Mouse (Mus musculus): ENCODE data around the gene Gm3776. TPM values are rescaled to one million over a fixed set of nuclear protein-coding genes. Genes with fewer than 3 reads are reported as not detected.
A peak's percentile ranks its signal among the peaks of the same experiment; 100 is the strongest.
"Not testable (repeated sequence)": the region's sequence is repeated elsewhere in the genome, so short reads cannot be mapped to it uniquely, and the experiment has no call there.

Gene Gm3776
- 1 to 10 TPM; 1.0 to 1.2 TPM for total RNA-seq (2021)

- DNase-seq; intact Hi-C loops (cut with DNase I): not testable (repeated sequence)
These were observed at the start of gene Gm3776 for GRCm38 (mm10) chr9:78256914-78257313. Gene Gm3776, plus strand, starts transcription at chr9:78257129.

GRCm38 (mm10) chr9:78208956-78209355 lies 48.0 kb upstream of the Gm3776 start:
- intact Hi-C loops (cut with DNase I) = no loop called here
- no peak for DNase-seq

- intact Hi-C loops (cut with DNase I) = no loop called here
These were observed 46.9 kb upstream of the Gm3776 start for GRCm38 (mm10) chr9:78210079-78210478.

GRCm38 (mm10) chr9:78210821-78211220 lies 46.1 kb upstream of the Gm3776 start:
- intact Hi-C loops (cut with DNase I) = no loop called here
- no peak for DNase-seq

More at GRCm38 (mm10) chr9:78210079-78210478, 46.9 kb upstream of the Gm3776 start:
- DNase-seq = no peak

- intact Hi-C loops (cut with DNase I) = no loop called here
- no peak for DNase-seq
These were observed 45.4 kb upstream of the Gm3776 start for GRCm38 (mm10) chr9:78211521-78211920.

- intact Hi-C loops (cut with DNase I) = no loop called here
- DNase-seq = peak in 1 of 2 experiments; percentile 25
These were observed 44.4 kb upstream of the Gm3776 start for GRCm38 (mm10) chr9:78212341-78213049.

GRCm38 (mm10) chr9:78217074-78217473 lies 39.9 kb upstream of the Gm3776 start:
- no peak for DNase-seq
- intact Hi-C loops (cut with DNase I) = no loop called here

- intact Hi-C loops (cut with DNase I) = no loop called here
- no peak for DNase-seq
These were observed 34.3 kb upstream of the Gm3776 start for GRCm38 (mm10) chr9:78222616-78223015.

- intact Hi-C loops (cut with DNase I) = no loop called here
- no peak for DNase-seq
These were observed 33.6 kb upstream of the Gm3776 start for GRCm38 (mm10) chr9:78223221-78223902.

GRCm38 (mm10) chr9:78224418-78224817 lies 32.5 kb upstream of the Gm3776 start:
- DNase-seq = no peak
- intact Hi-C loops (cut with DNase I) = no loop called here

- intact Hi-C loops (cut with DNase I) = no loop called here
- no peak for DNase-seq
These were observed 31.6 kb upstream of the Gm3776 start for GRCm38 (mm10) chr9:78225304-78225703.

GRCm38 (mm10) chr9:78228122-78228521 lies 28.8 kb upstream of the Gm3776 start:
- no peak for DNase-seq
- intact Hi-C loops (cut with DNase I) = no loop called here

- DNase-seq; intact Hi-C loops (cut with DNase I): not testable (repeated sequence)
These were observed 27.3 kb upstream of the Gm3776 start for GRCm38 (mm10) chr9:78229658-78230057.

GRCm38 (mm10) chr9:78230461-78230860 lies 26.5 kb upstream of the Gm3776 start, which contains the start of gene Gsta1:
Gene Gsta1, plus strand, starts transcription at chr9:78230656.
- intact Hi-C loops (cut with DNase I); DNase-seq: not testable (repeated sequence)

GRCm38 (mm10) chr9:78233121-78233695 lies 23.7 kb upstream of the Gm3776 start:
- DNase-seq; intact Hi-C loops (cut with DNase I): not testable (repeated sequence)

- DNase-seq = peak in 1 of 2 experiments; percentile 1
- intact Hi-C loops (cut with DNase I) = not testable (repeated sequence)
These were observed 1.1 kb upstream of the Gm3776 start for GRCm38 (mm10) chr9:78255683-78256470.

GRCm38 (mm10) chr9:78259688-78260087 lies 2.8 kb downstream of the Gm3776 start:
- intact Hi-C loops (cut with DNase I) = not testable (repeated sequence)

GRCm38 (mm10) chr9:78270945-78271344 lies 14.0 kb downstream of the Gm3776 start:
- intact Hi-C loops (cut with DNase I); DNase-seq: not testable (repeated sequence)

More at GRCm38 (mm10) chr9:78259688-78260087, 2.8 kb downstream of the Gm3776 start:
- peak; percentile 29 to 58 for DNase-seq

GRCm38 (mm10) chr9:78282002-78282711 lies 25.2 kb downstream of the Gm3776 start:
- intact Hi-C loops (cut with DNase I); DNase-seq: not testable (repeated sequence)

GRCm38 (mm10) chr9:78289063-78289462 lies 32.1 kb downstream of the Gm3776 start:
- intact Hi-C loops (cut with DNase I) = not testable (repeated sequence)

More at GRCm38 (mm10) chr9:78289063-78289462, 32.1 kb downstream of the Gm3776 start:
- DNase-seq = not testable (repeated sequence)
